Mouse (Mus musculus): ENCODE results near the gene Phc2.
A peak's percentile ranks its signal among the peaks of the same experiment; 100 is the strongest.

DNA sequence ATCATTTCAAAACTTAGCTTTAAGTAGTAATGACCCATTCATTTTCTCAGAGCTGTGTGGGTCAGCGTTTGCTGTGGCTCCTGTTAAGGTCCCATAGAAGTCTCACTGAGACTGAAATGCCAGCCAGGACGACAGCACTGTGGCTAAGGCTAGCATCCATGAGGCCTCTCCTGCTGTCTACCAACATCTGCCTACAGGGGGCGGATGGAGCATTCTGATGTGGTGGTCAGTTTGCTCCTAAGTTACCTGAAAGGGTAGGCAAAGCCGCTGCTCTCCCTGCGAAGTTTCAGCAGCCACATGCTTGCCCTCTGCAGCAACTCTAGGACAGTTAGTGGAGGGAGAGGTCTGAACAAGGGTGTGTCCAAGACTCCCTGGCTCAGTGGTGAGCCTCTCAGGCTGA is 96.5 kb downstream of the Phc2 start:
- TF ChIP-seq CTCF (IDR thresholded peaks at IDR 0.05; ENCODE audit: extremely low read depth, insufficient read length, insufficient replicate concordance, low read depth, low read length), result peak; percentile 8; the same call in 1 of the 2 replicates
- no peak for TF ChIP-seq POLR2A (IDR thresholded peaks at IDR 0.05; ENCODE audit: low read depth, low read length)

Measured in small intestine, adult 2 months (tissue).